Mouse (Mus musculus) ES-E14 (cell line): ENCODE measurements around the gene S100z. TPM values are rescaled to one million over a fixed set of nuclear protein-coding genes. Genes with fewer than 3 reads are reported as not detected.

Experiments used
- DNase-seq: peaks from one replicate; pipeline ENCODE4 v3.0.0-alpha.2; 2013; ENCODE audit warnings: low read depth, low spot score
- H3K27ac ChIP-seq: 2 replicates; pipeline ENCODE4 v1.5.1; 2012; ENCODE audit warnings: low read depth, mild to moderate bottlenecking, low read length, moderate library complexity, mixed read lengths; ENCODE audit not compliant: poor library complexity, insufficient read depth, severe bottlenecking
- H3K36me3 ChIP-seq: 2 replicates; pipeline ENCODE4 v1.6.1; 2012; ENCODE audit warnings: mild to moderate bottlenecking, low read length, moderate library complexity, mixed read lengths; ENCODE audit not compliant: control insufficient read depth, poor library complexity, insufficient read depth, severe bottlenecking
- H3K4me1 ChIP-seq, 2 experiments: fragments of 150-350 bp in 1 of 2; sonication (generic) in 1 of 2; 2 replicates each; pipeline ENCODE4 v1.6.1; 2012; ENCODE audit warnings: low read length in 2 of 2, mild to moderate bottlenecking in 1 of 2, mixed read lengths in 1 of 2; ENCODE audit not compliant: control insufficient read depth in 2 of 2, insufficient read depth in 2 of 2, poor library complexity in 1 of 2
- H3K4me3 ChIP-seq, 2 experiments: fragments of 150-350 bp in 1 of 2; sonication (generic) in 1 of 2; 2 replicates each; pipeline ENCODE4 v1.5.1; 2012; ENCODE audit warnings: low read length in 2 of 2, low read depth in 1 of 2, mild to moderate bottlenecking in 1 of 2, mixed read lengths in 1 of 2; ENCODE audit not compliant: insufficient read depth in 1 of 2, poor library complexity in 1 of 2, severe bottlenecking in 1 of 2
- H3K9ac ChIP-seq: 2 replicates; pipeline ENCODE4 v1.6.1; 2012; ENCODE audit warnings: low read depth, mild to moderate bottlenecking, low read length, mixed read lengths; ENCODE audit not compliant: poor library complexity, insufficient read depth, severe bottlenecking
- H3K9me3 ChIP-seq: fragments of 150-350 bp; sonication (generic); 2 replicates; pipeline ENCODE4 v1.6.1; 2012; ENCODE audit warnings: low read depth, mild to moderate bottlenecking, low read length; ENCODE audit not compliant: control insufficient read depth, insufficient read depth
- CHD2 ChIP-seq: IDR thresholded peaks from 2 replicates; pipeline ENCODE4 v1.6.1; 2014; ENCODE audit warnings: mild to moderate bottlenecking, low read depth, low read length, inconsistent platforms
- HCFC1 ChIP-seq: IDR thresholded peaks from 2 replicates; pipeline ENCODE4 v1.6.1; 2012; ENCODE audit warnings: low read length, inconsistent platforms, borderline replicate concordance; ENCODE audit not compliant: insufficient read depth
- MAFK ChIP-seq: IDR thresholded peaks from 2 replicates; pipeline ENCODE4 v1.6.1; 2014; ENCODE audit warnings: mild to moderate bottlenecking, low read depth, low read length, inconsistent platforms; ENCODE audit not compliant: insufficient read depth
- ZC3H11A ChIP-seq: IDR thresholded peaks from 2 replicates; pipeline ENCODE4 v1.6.1; 2012; ENCODE audit warnings: low read depth, mild to moderate bottlenecking, inconsistent platforms, low read length, borderline replicate concordance
- ZNF384 ChIP-seq: IDR thresholded peaks from 2 replicates; pipeline ENCODE4 v1.6.1; 2012; ENCODE audit warnings: low read depth, low read length, inconsistent platforms
- in situ Hi-C, 2 experiments: fragments of 600-800 bp; cut with MboI; formaldehyde crosslinking; loops; one replicate each; pipeline ENCODE4 v1.15.1; 2025; ENCODE audit warnings: low sequenced_read_pairs in 2 of 2, inconsistent platforms in 1 of 2; ENCODE audit not compliant: unreplicated experiment in 2 of 2
- total RNA-seq: library from RNA; depleted of rRNA; stranded (reverse); fragments of 300-350 nt; gene quantifications from 2 replicates; pipeline ENCODE4 v1.2.3, GENCODE M21; 2012; rRNA removed

The S100z gene
- total RNA-seq, 1 experiment = not detected

- TF ChIP-seq HCFC1 (no peak), ZC3H11A (no peak), ZNF384 (no peak), MAFK (no peak), CHD2 (no peak)
- Histone ChIP-seq H3K9me3 (no peaks in the 10 kb centered on the region), H3K36me3 (no peaks in the 10 kb centered on the region), H3K27ac (no peak overlapping the region), H3K4me3 (no peak overlapping the region), H3K4me1 (no peaks in the 10 kb centered on the region), H3K9ac (no peak overlapping the region)
- DNase-seq = no peak
- in situ Hi-C loops = no loop called here
Observed at GRCm38 (mm10) chr13:95439569-95439968, 39.0 kb downstream of the S100z start.

- no peak for TF ChIP-seq MAFK
- TF ChIP-seq CHD2 = no peak
- TF ChIP-seq HCFC1 = no peak
- no peak for TF ChIP-seq ZC3H11A
- TF ChIP-seq ZNF384 = no peak
- H3K27ac ChIP-seq = no peak overlapping the region
- H3K4me1 ChIP-seq = no peaks in the 10 kb centered on the region
- no peaks in the 10 kb centered on the region for H3K36me3 ChIP-seq
- no peak overlapping the region for H3K4me3 ChIP-seq
- no peak overlapping the region for H3K9ac ChIP-seq
- H3K9me3 ChIP-seq = no peaks in the 10 kb centered on the region
- no peak for DNase-seq
- in situ Hi-C loops = no loop called here
Observed at GRCm38 (mm10) chr13:95431760-95432159, 46.8 kb downstream of the S100z start.

- in situ Hi-C loops = no loop called here
- Histone ChIP-seq H3K4me3 (no peak overlapping the region), H3K36me3 (no peaks in the 10 kb centered on the region), H3K4me1 (no peaks in the 10 kb centered on the region), H3K27ac (no peak overlapping the region), H3K9ac (no peak overlapping the region), H3K9me3 (no peaks in the 10 kb centered on the region)
- no peak for DNase-seq
- TF ChIP-seq ZC3H11A = no peak
- no peak for TF ChIP-seq CHD2
- no peak for TF ChIP-seq ZNF384
- TF ChIP-seq HCFC1 = no peak
- TF ChIP-seq MAFK = no peak
Observed at GRCm38 (mm10) chr13:95427499-95427898, 51.0 kb downstream of the S100z start.

Other genes with a start within 250 kb of the S100z start
- gene Pde8b, start 228.4 kb downstream of the S100z start, total RNA-seq = 0.32 and 0.40 TPM in 2 replicates
- 3.8 and 4.7 TPM in 2 replicates for gene Zbed3, start 155.1 kb downstream of the S100z start, total RNA-seq
- 40.7 and 50.1 TPM in 2 replicates for gene Aggf1, start 103.4 kb downstream of the S100z start, total RNA-seq
- 0.49 and 0.53 TPM in 2 replicates for gene Crhbp, start 33.8 kb downstream of the S100z start, total RNA-seq
- gene F2rl1, start 46.5 kb upstream of the S100z start, total RNA-seq = 51.7 and 107 TPM in 2 replicates
- gene F2r, start 139.8 kb upstream of the S100z start, total RNA-seq = 94.1 and 113 TPM in 2 replicates
- 0.21 and 0.27 TPM in 2 replicates for gene F2rl2, start 218.1 kb upstream of the S100z start, total RNA-seq